Mouse (Mus musculus): Measurements from ENCODE around the gene Zfp800. TPM values are rescaled to one million over a fixed set of nuclear protein-coding genes. Genes with fewer than 3 reads are reported as not detected.

The Zfp800 gene
- polyA plus RNA-seq (2015; fragmentation: Nextera tagmentation; extraction: Ambion mirVana) = 19.7 and 22.8 TPM in 2 replicates

DNA sequence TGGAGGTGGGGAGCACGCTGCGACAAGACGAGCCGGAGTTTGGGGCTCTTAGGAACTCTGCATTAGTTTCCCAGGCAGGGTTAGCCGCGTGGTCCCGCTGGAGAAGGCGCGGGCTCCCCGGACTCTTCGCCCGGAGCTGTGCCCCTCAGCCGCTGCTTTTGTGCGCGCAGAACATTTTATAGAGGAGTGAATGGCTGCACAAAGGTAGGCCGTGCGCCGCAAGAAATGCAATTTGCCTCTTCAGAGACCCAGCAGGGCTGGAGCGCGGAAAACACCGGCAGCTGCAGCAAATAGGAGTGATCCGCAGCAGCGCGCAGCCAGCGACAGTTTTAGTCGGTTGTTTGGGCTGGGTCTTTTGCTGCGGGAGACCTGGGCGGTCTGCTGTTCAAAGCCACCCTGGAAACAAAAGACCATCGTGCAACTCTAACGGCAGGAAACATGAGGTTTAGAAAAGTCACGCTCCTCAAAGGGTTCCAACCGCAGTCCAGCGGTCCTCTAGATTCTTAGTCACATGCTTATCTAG lies at the start of gene Zfp800:
Gene Zfp800 (minus strand): TSS at position 325 of the 523 bp plus-strand sequence.
- Histone ChIP-seq H3K4me2 (ENCODE audit: low read depth, low read length) (peak within 1 kb of the TSS; percentile 57), H3K9ac (ENCODE audit: low read depth, low read length) (no peak within 1 kb of the TSS), H3K27ac (ENCODE audit: low read length) (no peak within 1 kb of the TSS), H3K9me3 (replicated peaks; ENCODE audit: control insufficient read depth, low read length) (0 out of 2 replicates have a peak, but pooled peaks cover 3% of the 10 kb centered on the region), H3K36me3 (ENCODE audit: control insufficient read depth, insufficient read depth) (no peaks in the 10 kb centered on the region), H3K27me3 (ENCODE audit: control insufficient read depth, insufficient read depth, low read depth, low read length) (peaks cover 38% of the 10 kb centered on the region), H3K4me3 (ENCODE audit: low read depth, low read length) (peak within 1 kb of the TSS; percentile 44), H3K4me1 (ENCODE audit: control insufficient read depth, low read depth, low read length) (no peaks in the 10 kb centered on the region)
- ATAC-seq (ENCODE audit: low read depth) = no peak
- under 1% methylated on average over 33 of the region's 33 CpGs for WGBS (ENCODE audit: insufficient replicate concordance)

DNA sequence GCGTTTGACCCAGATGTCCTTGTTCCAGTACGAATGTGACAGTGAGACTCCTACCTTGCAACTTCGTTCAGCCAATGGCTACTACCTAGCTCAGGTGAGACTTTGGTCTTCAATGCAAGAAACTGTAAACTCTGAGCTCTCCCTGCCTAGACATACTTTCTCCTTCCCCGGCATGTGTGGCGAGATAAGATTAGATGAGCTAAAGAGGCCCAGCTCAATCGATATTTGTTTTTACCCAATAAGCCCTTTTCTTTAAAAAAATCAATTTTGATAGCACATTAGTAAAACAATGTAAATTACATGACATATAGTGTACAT lies 33.7 kb upstream of the Zfp800 start:
- Histone ChIP-seq H3K4me3 (ENCODE audit: low read depth, low read length) (peak overlapping the region; percentile 33; the same call in 1 of the 2 replicates), H3K4me2 (ENCODE audit: low read depth, low read length) (peak overlapping the region; percentile 40; the same call in 1 of the 2 replicates), H3K27me3 (ENCODE audit: control insufficient read depth, insufficient read depth, low read depth, low read length) (no peaks in the 10 kb centered on the region), H3K36me3 (ENCODE audit: control insufficient read depth, insufficient read depth) (peaks cover 8% of the 10 kb centered on the region), H3K9ac (ENCODE audit: low read depth, low read length) (no peak overlapping the region), H3K9me3 (replicated peaks; ENCODE audit: control insufficient read depth, low read length) (no peaks in the 10 kb centered on the region), H3K27ac (ENCODE audit: low read length) (no peak overlapping the region), H3K4me1 (ENCODE audit: control insufficient read depth, low read depth, low read length) (peaks cover 9% of the 10 kb centered on the region)
- 42% methylated on average over 6 of the region's 6 CpGs for WGBS (ENCODE audit: insufficient replicate concordance)
- ATAC-seq (ENCODE audit: low read depth) = peak; percentile 66

GRCm38 (mm10) chr6:28430795-28431537 lies 33.2 kb upstream of the Zfp800 start:
- no peaks in the 10 kb centered on the region for H3K27me3 ChIP-seq (ENCODE audit: control insufficient read depth, insufficient read depth, low read depth, low read length)
- peak; percentile 76 for ATAC-seq (ENCODE audit: low read depth)
- H3K9me3 ChIP-seq (replicated peaks; ENCODE audit: control insufficient read depth, low read length) = no peaks in the 10 kb centered on the region
- H3K4me3 ChIP-seq (ENCODE audit: low read depth, low read length) = peak overlapping the region; percentile 33; the same call in 1 of the 2 replicates
- no peak overlapping the region for H3K27ac ChIP-seq (ENCODE audit: low read length)
- peaks cover 12% of the 10 kb centered on the region for H3K4me1 ChIP-seq (ENCODE audit: control insufficient read depth, low read depth, low read length)
- peaks cover 13% of the 10 kb centered on the region for H3K36me3 ChIP-seq (ENCODE audit: control insufficient read depth, insufficient read depth)
- peak overlapping the region; percentile 40; the same call in 1 of the 2 replicates for H3K4me2 ChIP-seq (ENCODE audit: low read depth, low read length)
- 58% methylated on average over 10 of the region's 10 CpGs for WGBS (ENCODE audit: insufficient replicate concordance)
- H3K9ac ChIP-seq (ENCODE audit: low read depth, low read length) = no peak overlapping the region

DNA sequence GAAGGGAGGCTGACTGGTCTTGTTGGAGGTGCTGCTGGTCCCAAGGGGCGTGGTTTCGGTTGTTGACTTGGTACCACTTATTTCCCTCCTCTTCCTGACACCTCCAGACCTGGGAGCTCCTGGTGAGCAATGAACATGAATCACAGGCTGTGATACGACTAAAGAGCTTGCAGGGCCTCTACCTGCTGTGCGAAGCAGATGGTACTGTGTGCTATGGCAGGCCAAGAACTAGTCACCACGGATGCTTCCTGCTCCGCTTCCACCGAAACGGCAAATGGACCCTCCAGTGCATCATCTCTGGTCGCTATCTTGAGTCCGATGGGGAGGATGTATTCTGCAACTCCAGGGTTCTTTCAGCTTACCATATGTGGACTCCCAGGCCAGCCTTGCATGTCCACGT lies 32.1 kb upstream of the Zfp800 start:
- no peak overlapping the region for H3K9ac ChIP-seq (ENCODE audit: low read depth, low read length)
- H3K27ac ChIP-seq (ENCODE audit: low read length) = no peak overlapping the region
- H3K4me2 ChIP-seq (ENCODE audit: low read depth, low read length) = no peak overlapping the region
- no peaks in the 10 kb centered on the region for H3K9me3 ChIP-seq (replicated peaks; ENCODE audit: control insufficient read depth, low read length)
- no peaks in the 10 kb centered on the region for H3K27me3 ChIP-seq (ENCODE audit: control insufficient read depth, insufficient read depth, low read depth, low read length)
- 85% methylated on average over 11 of the region's 11 CpGs for WGBS (ENCODE audit: insufficient replicate concordance)
- no peak overlapping the region for H3K4me3 ChIP-seq (ENCODE audit: low read depth, low read length)
- H3K36me3 ChIP-seq (ENCODE audit: control insufficient read depth, insufficient read depth) = peaks cover 18% of the 10 kb centered on the region
- peaks cover 20% of the 10 kb centered on the region for H3K4me1 ChIP-seq (ENCODE audit: control insufficient read depth, low read depth, low read length)
- ATAC-seq (ENCODE audit: low read depth) = no peak

- 78% methylated on average over 3 of the region's 3 CpGs for WGBS (ENCODE audit: insufficient replicate concordance)
- no peak within 1 kb of the TSS for H3K4me3 ChIP-seq (ENCODE audit: low read depth, low read length)
- peaks cover 24% of the 10 kb centered on the region for H3K4me1 ChIP-seq (ENCODE audit: control insufficient read depth, low read depth, low read length)
- no peaks in the 10 kb centered on the region for H3K27me3 ChIP-seq (ENCODE audit: control insufficient read depth, insufficient read depth, low read depth, low read length)
- no peak within 1 kb of the TSS for H3K9ac ChIP-seq (ENCODE audit: low read depth, low read length)
- no peak within 1 kb of the TSS for H3K4me2 ChIP-seq (ENCODE audit: low read depth, low read length)
- no peak for ATAC-seq (ENCODE audit: low read depth)
- no peaks in the 10 kb centered on the region for H3K9me3 ChIP-seq (replicated peaks; ENCODE audit: control insufficient read depth, low read length)
- 0 out of 2 replicates have a peak within 1 kb of the TSS, but pooled peaks have one; percentile 22 for H3K27ac ChIP-seq (ENCODE audit: low read length)
- peaks cover 18% of the 10 kb centered on the region for H3K36me3 ChIP-seq (ENCODE audit: control insufficient read depth, insufficient read depth)
These were observed 30.5 kb upstream of the Zfp800 start, which contains the start of gene Gcc1 for GRCm38 (mm10) chr6:28428290-28428689. Gene Gcc1, minus strand, starts transcription at chr6:28428390.

- no peak within 1 kb of the TSS for H3K4me3 ChIP-seq (ENCODE audit: low read depth, low read length)
- 0 out of 2 replicates have a peak within 1 kb of the TSS, but pooled peaks have one; percentile 22 for H3K27ac ChIP-seq (ENCODE audit: low read length)
- no peak within 1 kb of the TSS for H3K9ac ChIP-seq (ENCODE audit: low read depth, low read length)
- no peaks in the 10 kb centered on the region for H3K27me3 ChIP-seq (ENCODE audit: control insufficient read depth, insufficient read depth, low read depth, low read length)
- H3K4me1 ChIP-seq (ENCODE audit: control insufficient read depth, low read depth, low read length) = peaks cover 34% of the 10 kb centered on the region
- H3K36me3 ChIP-seq (ENCODE audit: control insufficient read depth, insufficient read depth) = peaks cover 18% of the 10 kb centered on the region
- ATAC-seq (ENCODE audit: low read depth) = no peak
- 65% methylated on average over 3 of the region's 3 CpGs for WGBS (ENCODE audit: insufficient replicate concordance)
- no peaks in the 10 kb centered on the region for H3K9me3 ChIP-seq (replicated peaks; ENCODE audit: control insufficient read depth, low read length)
- no peak within 1 kb of the TSS for H3K4me2 ChIP-seq (ENCODE audit: low read depth, low read length)
These were observed 29.5 kb upstream of the Zfp800 start, which contains the start of gene Fscn3 for GRCm38 (mm10) chr6:28427096-28427839. Gene Fscn3, plus strand, starts transcription at chr6:28427789.

- peak overlapping the region; percentile 93 for H3K27ac ChIP-seq (ENCODE audit: low read length)
- 49% methylated on average over 6 of the region's 6 CpGs for WGBS (ENCODE audit: insufficient replicate concordance)
These were observed 27.2 kb upstream of the Zfp800 start for GRCm38 (mm10) chr6:28425019-28425418.

GRCm38 (mm10) chr6:28423767-28424695 lies 26.2 kb upstream of the Zfp800 start:
- ATAC-seq (ENCODE audit: low read depth) = peak; percentile 74
- WGBS (ENCODE audit: insufficient replicate concordance) = 3% methylated on average over 40 of the region's 46 CpGs
- H3K4me1 ChIP-seq (ENCODE audit: control insufficient read depth, low read depth, low read length) = peaks cover 51% of the 10 kb centered on the region

More at GRCm38 (mm10) chr6:28425019-28425418, 27.2 kb upstream of the Zfp800 start:
- Histone ChIP-seq H3K4me2 (ENCODE audit: low read depth, low read length) (peak overlapping the region; percentile 60), H3K9ac (ENCODE audit: low read depth, low read length) (peak overlapping the region; percentile 99), H3K4me3 (ENCODE audit: low read depth, low read length) (peak overlapping the region; percentile 90), H3K36me3 (ENCODE audit: control insufficient read depth, insufficient read depth) (peaks cover 18% of the 10 kb centered on the region), H3K4me1 (ENCODE audit: control insufficient read depth, low read depth, low read length) (peaks cover 44% of the 10 kb centered on the region), H3K9me3 (replicated peaks; ENCODE audit: control insufficient read depth, low read length) (no peaks in the 10 kb centered on the region), H3K27me3 (ENCODE audit: control insufficient read depth, insufficient read depth, low read depth, low read length) (no peaks in the 10 kb centered on the region)
- ATAC-seq (ENCODE audit: low read depth) = no peak

More at GRCm38 (mm10) chr6:28423767-28424695, 26.2 kb upstream of the Zfp800 start:
- peaks cover 18% of the 10 kb centered on the region for H3K36me3 ChIP-seq (ENCODE audit: control insufficient read depth, insufficient read depth)
- no peaks in the 10 kb centered on the region for H3K9me3 ChIP-seq (replicated peaks; ENCODE audit: control insufficient read depth, low read length)
- H3K4me3 ChIP-seq (ENCODE audit: low read depth, low read length) = peak overlapping the region; percentile 90
- H3K4me2 ChIP-seq (ENCODE audit: low read depth, low read length) = peak overlapping the region; percentile 60
- H3K27ac ChIP-seq (ENCODE audit: low read length) = peak overlapping the region; percentile 93
- peak overlapping the region; percentile 99 for H3K9ac ChIP-seq (ENCODE audit: low read depth, low read length)
- no peaks in the 10 kb centered on the region for H3K27me3 ChIP-seq (ENCODE audit: control insufficient read depth, insufficient read depth, low read depth, low read length)
